Mouse (Mus musculus): ENCODE data around the gene Grb10.

GRCm38 (mm10) chr11:11938591-11938990 lies 99.9 kb downstream of the Grb10 start:
- TF ChIP-seq GATA1 (IDR thresholded peaks at IDR 0.05; ENCODE audit: borderline replicate concordance, low read length) (no peak), CTCF (IDR thresholded peaks at IDR 0.05; ENCODE audit: low read depth, low read length) (no peak), TAL1 (conservative IDR thresholded peaks at IDR 0.05; ENCODE audit: low read depth, low read length) (no peak)
